Mouse (Mus musculus) hindbrain, postnatal 0 days (tissue): Measurements from ENCODE around the gene Gimap4. TPM values are rescaled to one million over a fixed set of nuclear protein-coding genes. Genes with fewer than 3 reads are reported as not detected.

Source experiments
- ATAC-seq: fragments of 200-750 bp; cut with Nextera tagmentation; 2 replicates; pipeline ENCODE4 v1.8.0; 2017; ENCODE audit warnings: mild to moderate bottlenecking, moderate TSS enrichment, moderate library complexity
- DNase-seq: peaks from one replicate; pipeline ENCODE4 v3.0.0-alpha.2; 2015; ENCODE audit warnings: low spot score
- H3K27ac ChIP-seq: fragments of 300-500 bp; sonication (generic); 2 replicates; pipeline ENCODE4 v1.5.1; 2014; ENCODE audit warnings: mild to moderate bottlenecking
- H3K27me3 ChIP-seq: fragments of 300-500 bp; sonication (generic); 2 replicates; pipeline ENCODE4 v1.6.1; 2014; ENCODE audit warnings: low read length, mixed read lengths; ENCODE audit not compliant: insufficient read depth
- H3K36me3 ChIP-seq: fragments of 300-500 bp; sonication (generic); 2 replicates; pipeline ENCODE4 v1.6.1; 2014; ENCODE audit warnings: low read length, mixed read lengths; ENCODE audit not compliant: insufficient read depth
- H3K4me1 ChIP-seq: fragments of 300-500 bp; sonication (generic); 2 replicates; pipeline ENCODE4 v1.6.1; 2014; ENCODE audit warnings: antibody characterized with exemption, low read length, mixed read lengths; ENCODE audit not compliant: insufficient read depth
- H3K4me2 ChIP-seq: fragments of 300-500 bp; sonication (generic); 2 replicates; pipeline ENCODE4 v1.6.1; 2014; ENCODE audit warnings: low read depth, mild to moderate bottlenecking, low read length, moderate library complexity, mixed read lengths
- H3K4me3 ChIP-seq: fragments of 300-500 bp; sonication (generic); 2 replicates; pipeline ENCODE4 v1.5.1; 2014; ENCODE audit warnings: low read length
- H3K9ac ChIP-seq: fragments of 300-500 bp; sonication (generic); replicated peaks from 2 replicates; pipeline ENCODE4 v1.6.1; 2014; ENCODE audit warnings: mild to moderate bottlenecking, low read length, moderate library complexity, mixed read lengths
- H3K9me3 ChIP-seq: fragments of 300-500 bp; sonication (generic); 2 replicates; pipeline ENCODE4 v1.6.1; 2016; ENCODE audit warnings: low read length, mixed read lengths
- CTCF ChIP-seq: IDR thresholded peaks from 2 replicates; pipeline ENCODE4 v1.5.1; 2016; ENCODE audit warnings: antibody characterized with exemption, control low read depth, low read depth
- WGBS: fragments of 180-500 bp; shearing (Covaris S2); extraction: QIAGEN DNeasy Blood & Tissue Kit; methylation state at CpG from one replicate; pipeline ENCODE4 v1.1.7; 2014; 5-methylcytosine and 5-hydroxymethylcytosine counted together
- polyA plus RNA-seq: library from polyadenylated mRNA; unstranded; fragments of >200 nt; fragmentation: Nextera tagmentation; extraction: Ambion mirVana; gene quantifications from 2 replicates; pipeline ENCODE4 v1.2.1, GENCODE M21; 2015
- total RNA-seq: library from RNA; depleted of rRNA; stranded (reverse); fragments of >200 nt; gene quantifications from 2 replicates; pipeline ENCODE4 v1.2.3, GENCODE M21; 2014

Gimap4 gene
- total and polyA plus RNA-seq, 2 experiments from 2014 or later: 0.56 to 0.78 TPM

- Histone ChIP-seq H3K4me1 (no peaks in the 10 kb centered on the region), H3K27ac (no peak overlapping the region), H3K9me3 (no peaks in the 10 kb centered on the region), H3K36me3 (no peaks in the 10 kb centered on the region), H3K4me2 (no peak overlapping the region), H3K9ac (no peak overlapping the region), H3K4me3 (no peak overlapping the region), H3K27me3 (no peaks in the 10 kb centered on the region)
- WGBS: 13% methylated on average over 12 of the region's 12 CpGs
- TF ChIP-seq CTCF: peak; percentile 88
- DNase-seq: peak; percentile 84
- ATAC-seq: peak; percentile 50; the same call in 1 of the 2 replicates
These were observed 38.6 kb upstream of the Gimap4 start for GRCm38 (mm10) chr6:48645660-48646308.

GRCm38 (mm10) chr6:48646309-48646690 is 38.0 kb upstream of the Gimap4 start:
- Histone ChIP-seq H3K9ac (no peak overlapping the region), H3K4me2 (no peak overlapping the region), H3K9me3 (no peaks in the 10 kb centered on the region), H3K27ac (no peak overlapping the region), H3K4me1 (no peaks in the 10 kb centered on the region), H3K36me3 (no peaks in the 10 kb centered on the region), H3K27me3 (no peaks in the 10 kb centered on the region), H3K4me3 (no peak overlapping the region)
- DNase-seq (no peak), ATAC-seq (no peak)
- TF ChIP-seq CTCF: no peak
- WGBS: 86% methylated on average over 4 of the region's 4 CpGs

GRCm38 (mm10) chr6:48646995-48647394 is 37.4 kb upstream of the Gimap4 start, which contains the start of gene Gimap8:
TSS of gene Gimap8 (plus strand) at chr6:48647234.
- H3K36me3 ChIP-seq: no peaks in the 10 kb centered on the region
- 36% methylated on average over 3 of the region's 3 CpGs for WGBS
- ATAC-seq (0 out of 2 replicates have a peak, but pooled peaks have one; percentile 62), DNase-seq (peak; percentile 44)
- H3K4me2 ChIP-seq: no peak within 1 kb of the TSS
- no peak within 1 kb of the TSS for H3K27ac ChIP-seq
- H3K9me3 ChIP-seq: no peaks in the 10 kb centered on the region
- TF ChIP-seq CTCF: peak; percentile 57
- H3K4me3 ChIP-seq: no peak within 1 kb of the TSS
- no peaks in the 10 kb centered on the region for H3K27me3 ChIP-seq
- no peaks in the 10 kb centered on the region for H3K4me1 ChIP-seq
- no peak within 1 kb of the TSS for H3K9ac ChIP-seq

- Histone ChIP-seq H3K9me3 (no peaks in the 10 kb centered on the region), H3K4me3 (no peak overlapping the region), H3K27me3 (no peaks in the 10 kb centered on the region), H3K9ac (no peak overlapping the region), H3K36me3 (no peaks in the 10 kb centered on the region), H3K4me2 (no peak overlapping the region), H3K4me1 (no peaks in the 10 kb centered on the region), H3K27ac (no peak overlapping the region)
- 90% methylated on average over 2 of the region's 2 CpGs for WGBS
- ATAC-seq: no peak
- no peak for DNase-seq
- TF ChIP-seq CTCF: no peak
These were observed 36.7 kb upstream of the Gimap4 start for GRCm38 (mm10) chr6:48647611-48648010.

- ATAC-seq (no peak), DNase-seq (no peak)
- Histone ChIP-seq H3K27ac (no peak overlapping the region), H3K4me3 (no peak overlapping the region), H3K9me3 (no peaks in the 10 kb centered on the region), H3K27me3 (no peaks in the 10 kb centered on the region), H3K9ac (no peak overlapping the region), H3K4me2 (no peak overlapping the region), H3K36me3 (no peaks in the 10 kb centered on the region), H3K4me1 (no peaks in the 10 kb centered on the region)
- no peak for TF ChIP-seq CTCF
- 90% methylated on average over 4 of the region's 4 CpGs for WGBS
These were observed 35.6 kb upstream of the Gimap4 start for GRCm38 (mm10) chr6:48648779-48649178.

- Histone ChIP-seq H3K9me3 (no peaks in the 10 kb centered on the region), H3K4me1 (no peaks in the 10 kb centered on the region), H3K9ac (no peak overlapping the region), H3K27ac (no peak overlapping the region), H3K27me3 (no peaks in the 10 kb centered on the region), H3K4me3 (no peak overlapping the region), H3K36me3 (no peaks in the 10 kb centered on the region), H3K4me2 (no peak overlapping the region)
- TF ChIP-seq CTCF: no peak
- ATAC-seq: no peak
- DNase-seq: no peak
- WGBS: 91% methylated on average over 9 of the region's 9 CpGs
These were observed 34.3 kb upstream of the Gimap4 start for GRCm38 (mm10) chr6:48650041-48650440.

- H3K36me3 ChIP-seq: no peaks in the 10 kb centered on the region
- no peak for TF ChIP-seq CTCF
- no peak overlapping the region for H3K27ac ChIP-seq
- no peaks in the 10 kb centered on the region for H3K27me3 ChIP-seq
- no peaks in the 10 kb centered on the region for H3K4me1 ChIP-seq
- DNase-seq: no peak
- H3K9me3 ChIP-seq: no peaks in the 10 kb centered on the region
- no peak overlapping the region for H3K4me2 ChIP-seq
- no peak overlapping the region for H3K4me3 ChIP-seq
- H3K9ac ChIP-seq: no peak overlapping the region
- WGBS: 85% methylated on average over 5 of the region's 5 CpGs
- ATAC-seq: no peak
These were observed 25.6 kb upstream of the Gimap4 start for GRCm38 (mm10) chr6:48658721-48659120.
